Mouse (Mus musculus): ENCODE measurements at regions not wholly inside any gene's neighbourhood (a gene's known extent, or its start where the extent isn't known, plus 50 kb on each side); places are given as distances from the start of the nearest gene placed in this dataset.

DNA sequence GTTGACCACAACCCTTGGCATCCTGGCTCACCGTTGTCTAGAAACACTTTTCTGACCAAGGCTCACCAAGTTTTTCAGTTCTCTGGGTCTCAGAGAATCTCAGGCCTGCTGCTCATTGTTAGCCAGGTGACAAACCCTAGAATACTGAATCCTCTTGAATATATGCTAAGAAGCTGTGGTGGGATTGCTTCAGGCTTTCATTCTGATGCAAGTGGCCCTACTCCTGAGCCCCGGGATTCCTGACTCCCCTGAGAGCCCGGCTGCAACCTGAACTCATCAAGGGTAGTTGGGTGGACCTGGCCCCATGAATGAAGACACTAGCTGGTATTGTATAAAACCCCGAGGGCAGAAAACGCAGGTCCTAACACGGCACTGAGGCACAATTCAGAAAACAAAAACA, 70.6 kb downstream of the Rtl1 start:
- Histone ChIP-seq H3K4me2 (ENCODE audit: low read depth, low read length) (no peak overlapping the region), H3K9me3 (ENCODE audit: low read length) (peaks cover 4% of the 10 kb centered on the region; the same call in 1 of the 2 replicates), H3K36me3 (ENCODE audit: insufficient read depth, low read length) (no peaks in the 10 kb centered on the region), H3K27ac (no peak overlapping the region), H3K4me1 (ENCODE audit: insufficient read depth, low read length) (0 out of 2 replicates have a peak, but pooled peaks cover 7% of the 10 kb centered on the region), H3K9ac (replicated peaks; ENCODE audit: low read length) (no peak overlapping the region), H3K4me3 (ENCODE audit: low read length) (no peak overlapping the region), H3K27me3 (ENCODE audit: insufficient read depth, low read length) (no peaks in the 10 kb centered on the region)
- DNase-seq (ENCODE audit: low spot score) (no peak), ATAC-seq (no peak)
- WGBS, result 56% methylated on average over 6 of the region's 6 CpGs
- no peak for TF ChIP-seq CTCF (IDR thresholded peaks at IDR 0.05; ENCODE audit: low read depth)

DNA sequence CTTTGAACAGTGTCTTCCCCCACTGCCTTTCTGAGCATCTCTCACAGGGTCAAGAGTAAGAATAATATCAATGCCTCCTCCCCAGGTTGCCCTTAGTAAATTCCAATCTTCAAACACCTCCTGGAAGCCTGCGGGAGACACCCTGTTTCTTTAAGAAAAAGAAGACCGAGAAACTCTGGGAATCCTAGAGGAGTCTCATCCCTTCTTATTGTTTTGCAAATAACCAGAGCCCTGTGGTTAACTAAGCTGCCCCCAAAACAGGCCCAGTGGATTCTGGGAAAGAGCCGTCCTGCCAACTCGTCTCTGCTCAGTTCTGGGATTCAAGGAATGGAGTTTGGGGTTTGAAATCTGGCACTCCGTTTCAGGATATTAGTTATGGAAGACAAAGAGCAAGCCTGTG, 71.2 kb downstream of the Rtl1 start:
- no peak overlapping the region for H3K4me2 ChIP-seq (ENCODE audit: low read depth, low read length)
- WGBS, result 64% methylated on average over 5 of the region's 5 CpGs
- H3K4me1 ChIP-seq (ENCODE audit: insufficient read depth, low read length), result 0 out of 2 replicates have a peak, but pooled peaks cover 7% of the 10 kb centered on the region
- TF ChIP-seq CTCF (IDR thresholded peaks at IDR 0.05; ENCODE audit: low read depth), result no peak
- H3K27me3 ChIP-seq (ENCODE audit: insufficient read depth, low read length), result no peaks in the 10 kb centered on the region
- H3K36me3 ChIP-seq (ENCODE audit: insufficient read depth, low read length), result no peaks in the 10 kb centered on the region
- no peak overlapping the region for H3K27ac ChIP-seq
- ATAC-seq (no peak), DNase-seq (ENCODE audit: low spot score) (no peak)
- H3K9ac ChIP-seq (replicated peaks; ENCODE audit: low read length), result no peak overlapping the region
- H3K4me3 ChIP-seq (ENCODE audit: low read length), result no peak overlapping the region
- H3K9me3 ChIP-seq (ENCODE audit: low read length), result peaks cover 4% of the 10 kb centered on the region; the same call in 1 of the 2 replicates

- DNase-seq (ENCODE audit: low spot score) (peak; percentile 38), ATAC-seq (no peak)
- Histone ChIP-seq H3K36me3 (ENCODE audit: insufficient read depth, low read length) (no peaks in the 10 kb centered on the region), H3K9me3 (ENCODE audit: low read length) (peaks cover 4% of the 10 kb centered on the region; the same call in 1 of the 2 replicates), H3K9ac (replicated peaks; ENCODE audit: low read length) (no peak overlapping the region), H3K27ac (no peak overlapping the region), H3K4me3 (ENCODE audit: low read length) (peak overlapping the region; percentile 25), H3K27me3 (ENCODE audit: insufficient read depth, low read length) (no peaks in the 10 kb centered on the region), H3K4me1 (ENCODE audit: insufficient read depth, low read length) (0 out of 2 replicates have a peak, but pooled peaks cover 7% of the 10 kb centered on the region), H3K4me2 (ENCODE audit: low read depth, low read length) (peak overlapping the region; percentile 57)
- WGBS, result 49% methylated on average over 27 of the region's 27 CpGs
- no peak for TF ChIP-seq CTCF (IDR thresholded peaks at IDR 0.05; ENCODE audit: low read depth)
Observed at GRCm38 (mm10) chr12:109528263-109528545, 71.9 kb downstream of the Rtl1 start.

DNA sequence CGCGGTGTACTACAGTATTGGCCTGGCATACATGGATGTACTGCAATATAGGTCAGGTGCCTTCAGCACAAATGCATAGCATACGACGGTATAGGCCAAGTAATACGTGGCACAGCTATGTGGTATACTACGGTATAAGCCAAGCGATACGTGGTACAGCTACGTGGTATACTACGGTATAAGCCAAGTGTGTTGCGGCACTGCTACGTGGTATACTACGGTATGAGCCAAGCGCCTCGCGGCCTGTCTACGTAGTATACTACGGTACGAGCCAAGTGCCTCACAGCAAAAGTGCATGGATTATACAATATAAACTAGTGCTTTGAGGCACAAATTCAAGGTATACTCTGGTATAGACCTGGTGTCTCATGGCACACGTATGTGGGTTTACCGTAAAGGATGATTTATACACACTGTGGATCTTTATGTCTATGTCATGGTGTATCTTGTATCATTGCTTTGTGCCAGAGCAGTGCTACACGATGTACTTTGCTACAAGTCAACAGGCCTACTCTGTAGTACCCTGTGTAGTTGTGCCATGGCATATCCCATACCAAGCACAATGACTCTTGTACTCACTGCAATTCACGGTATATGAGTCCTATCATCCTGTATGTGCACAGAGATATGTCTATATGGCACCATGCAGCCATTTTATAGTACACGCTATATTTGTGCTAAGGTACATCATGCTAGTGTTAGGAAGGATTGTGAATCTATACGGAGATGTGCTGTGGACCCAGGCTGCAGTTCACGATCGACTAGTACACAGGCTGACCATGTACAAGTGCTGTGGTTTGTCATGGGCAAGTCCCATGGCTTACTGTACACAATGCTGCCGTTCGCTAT, 72.5 kb downstream of the Rtl1 start:
- 61% methylated on average over 29 of the region's 29 CpGs for WGBS
- H3K36me3 ChIP-seq (ENCODE audit: insufficient read depth, low read length), result no peaks in the 10 kb centered on the region
- H3K4me3 ChIP-seq (ENCODE audit: low read length), result peak overlapping the region; percentile 25
- H3K4me1 ChIP-seq (ENCODE audit: insufficient read depth, low read length), result 0 out of 2 replicates have a peak, but pooled peaks cover 6% of the 10 kb centered on the region
- peak overlapping the region; percentile 57 for H3K4me2 ChIP-seq (ENCODE audit: low read depth, low read length)
- peaks cover 4% of the 10 kb centered on the region; the same call in 1 of the 2 replicates for H3K9me3 ChIP-seq (ENCODE audit: low read length)
- H3K27me3 ChIP-seq (ENCODE audit: insufficient read depth, low read length), result no peaks in the 10 kb centered on the region
- H3K27ac ChIP-seq, result no peak overlapping the region
- ATAC-seq, result peak; percentile 63; the same call in 1 of the 2 replicates
- TF ChIP-seq CTCF (IDR thresholded peaks at IDR 0.05; ENCODE audit: low read depth), result no peak
- DNase-seq (ENCODE audit: low spot score), result no peak
- H3K9ac ChIP-seq (replicated peaks; ENCODE audit: low read length), result no peak overlapping the region

DNA sequence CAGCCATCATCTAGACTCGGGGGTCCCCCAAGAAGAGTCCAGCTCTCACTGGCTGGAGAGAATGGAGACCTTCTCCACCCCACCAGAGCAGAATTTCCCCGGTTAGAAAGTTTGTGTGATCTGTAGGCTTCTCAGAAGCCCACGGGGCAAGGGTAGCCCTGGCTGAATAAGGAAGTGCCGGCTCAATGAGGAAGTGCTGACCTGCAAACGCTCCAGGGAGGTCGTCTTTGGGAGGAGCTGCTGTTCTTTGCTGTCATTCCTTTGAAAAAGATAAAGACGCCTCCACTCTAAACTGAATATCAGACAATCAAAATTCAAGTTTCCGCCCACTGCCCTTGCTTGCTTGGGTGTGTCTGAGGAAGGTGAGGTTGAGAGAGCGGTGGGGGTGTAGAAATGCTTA, 73.0 kb downstream of the Dlk1 start:
- Histone ChIP-seq H3K4me1 (ENCODE audit: insufficient read depth, low read length) (no peaks in the 10 kb centered on the region), H3K27ac (no peak overlapping the region), H3K36me3 (ENCODE audit: insufficient read depth, low read length) (no peaks in the 10 kb centered on the region), H3K9ac (replicated peaks; ENCODE audit: low read length) (no peak overlapping the region), H3K4me3 (ENCODE audit: low read length) (no peak overlapping the region), H3K9me3 (ENCODE audit: low read length) (peaks cover 4% of the 10 kb centered on the region; the same call in 1 of the 2 replicates), H3K27me3 (ENCODE audit: insufficient read depth, low read length) (no peaks in the 10 kb centered on the region), H3K4me2 (ENCODE audit: low read depth, low read length) (no peak overlapping the region)
- DNase-seq (ENCODE audit: low spot score) (no peak), ATAC-seq (no peak)
- no peak for TF ChIP-seq CTCF (IDR thresholded peaks at IDR 0.05; ENCODE audit: low read depth)
- WGBS, result 67% methylated on average over 9 of the region's 9 CpGs

DNA sequence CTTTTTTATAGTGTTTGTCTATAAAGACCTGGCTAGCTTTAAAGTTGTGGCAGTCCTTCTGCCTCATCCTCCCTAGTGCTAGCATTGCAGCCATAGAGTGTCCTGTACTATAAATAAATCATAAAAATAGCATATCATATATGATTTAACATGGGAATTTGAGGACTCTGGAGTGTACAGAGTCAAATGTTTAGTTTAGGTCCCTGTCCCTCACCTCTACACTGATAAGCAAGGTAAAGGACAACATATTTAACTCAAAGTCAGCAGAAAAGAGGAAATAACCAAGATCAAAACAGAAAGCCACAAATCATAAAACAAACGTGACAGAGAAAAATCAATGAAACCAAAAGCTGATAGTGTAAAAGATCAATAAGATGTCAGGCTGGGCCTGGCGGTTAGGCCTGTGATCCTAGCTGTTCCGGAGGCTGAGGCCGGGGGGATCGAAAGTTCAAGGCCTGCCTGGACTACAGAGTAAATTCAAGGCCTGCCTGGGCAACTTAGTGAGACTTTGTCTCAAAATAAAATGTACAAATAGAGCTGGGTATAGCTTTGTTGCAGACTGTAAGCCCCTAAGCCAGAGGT, 68.7 kb downstream of the Dlk1 start:
- no peak for TF ChIP-seq CTCF (IDR thresholded peaks at IDR 0.05; ENCODE audit: low read depth)
- no peaks in the 10 kb centered on the region for H3K4me1 ChIP-seq (ENCODE audit: insufficient read depth, low read length)
- H3K4me2 ChIP-seq (ENCODE audit: low read depth, low read length), result no peak overlapping the region
- no peak overlapping the region for H3K27ac ChIP-seq
- no peaks in the 10 kb centered on the region for H3K36me3 ChIP-seq (ENCODE audit: insufficient read depth, low read length)
- DNase-seq (ENCODE audit: low spot score), result no peak
- WGBS, result 94% methylated on average over 5 of the region's 5 CpGs
- H3K4me3 ChIP-seq (ENCODE audit: low read length), result no peak overlapping the region
- no peaks in the 10 kb centered on the region for H3K27me3 ChIP-seq (ENCODE audit: insufficient read depth, low read length)
- H3K9me3 ChIP-seq (ENCODE audit: low read length), result no peaks in the 10 kb centered on the region
- ATAC-seq, result no peak
- H3K9ac ChIP-seq (replicated peaks; ENCODE audit: low read length), result no peak overlapping the region

DNA sequence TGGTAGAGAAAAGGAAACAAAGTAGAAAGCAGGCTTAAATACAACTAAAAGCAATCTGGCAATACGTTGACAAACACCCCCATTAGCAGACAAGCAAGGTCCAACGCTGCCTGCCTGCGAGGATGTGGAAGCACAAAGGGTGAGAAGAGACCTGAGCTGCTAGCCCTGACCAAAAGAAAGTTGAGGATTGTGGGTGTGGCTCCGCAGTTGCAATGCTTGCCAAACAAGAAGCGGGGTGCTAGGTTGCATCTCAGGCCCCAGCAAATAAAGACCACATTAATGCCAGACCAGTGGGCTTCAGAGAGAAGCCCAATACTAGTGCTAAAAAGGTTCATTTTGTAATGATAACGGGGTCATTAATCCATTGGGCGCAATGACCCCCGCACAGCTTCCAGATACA, 67.8 kb downstream of the Dlk1 start:
- DNase-seq (ENCODE audit: low spot score) (no peak), ATAC-seq (no peak)
- TF ChIP-seq CTCF (IDR thresholded peaks at IDR 0.05; ENCODE audit: low read depth), result no peak
- H3K36me3 ChIP-seq (ENCODE audit: insufficient read depth, low read length), result no peaks in the 10 kb centered on the region
- no peaks in the 10 kb centered on the region for H3K27me3 ChIP-seq (ENCODE audit: insufficient read depth, low read length)
- no peaks in the 10 kb centered on the region for H3K4me1 ChIP-seq (ENCODE audit: insufficient read depth, low read length)
- H3K27ac ChIP-seq, result no peak overlapping the region
- H3K4me2 ChIP-seq (ENCODE audit: low read depth, low read length), result no peak overlapping the region
- H3K9me3 ChIP-seq (ENCODE audit: low read length), result no peaks in the 10 kb centered on the region
- WGBS, result 47% methylated on average over 8 of the region's 8 CpGs
- no peak overlapping the region for H3K4me3 ChIP-seq (ENCODE audit: low read length)
- H3K9ac ChIP-seq (replicated peaks; ENCODE audit: low read length), result no peak overlapping the region
